Mouse (Mus musculus) embryonic fibroblast, embryonic 13.5 days (primary cell): ENCODE measurements around the gene Enox1. TPM values are rescaled to one million over a fixed set of nuclear protein-coding genes. Genes with fewer than 3 reads are reported as not detected.

ENCODE experiments used
- H3K27ac ChIP-seq: 2 replicates; pipeline ENCODE4 v1.5.1; 2012; ENCODE audit warnings: low read length, control low read depth, inconsistent platforms; ENCODE audit not compliant: insufficient read depth
- H3K4me1 ChIP-seq: 2 replicates; pipeline ENCODE4 v1.6.1; 2011; ENCODE audit warnings: low read length; ENCODE audit not compliant: control insufficient read depth, insufficient read depth
- H3K4me3 ChIP-seq: 2 replicates; pipeline ENCODE4 v1.5.1; 2011; ENCODE audit warnings: mild to moderate bottlenecking, control low read depth, low read length; ENCODE audit not compliant: insufficient read depth
- CTCF ChIP-seq: IDR thresholded peaks from 2 replicates; pipeline ENCODE4 v1.5.1; 2011; ENCODE audit warnings: mild to moderate bottlenecking, control low read depth, low read length, moderate library complexity, borderline replicate concordance; ENCODE audit not compliant: insufficient read depth
- POLR2A ChIP-seq: IDR thresholded peaks from 2 replicates; pipeline ENCODE4 v1.6.1; 2011; ENCODE audit warnings: low read depth, mild to moderate bottlenecking, control low read depth, low read length, moderate library complexity
- polyA plus RNA-seq: library from polyadenylated mRNA; stranded (reverse); fragments of >200 nt; gene quantifications from 2 replicates; pipeline ENCODE4 v1.2.4, GENCODE M21; 2011; ENCODE audit warnings: low read depth; ENCODE audit not compliant: missing spikeins, insufficient read length

Enox1 gene
- polyA plus RNA-seq, 1 experiment = 7.0 TPM

- Histone ChIP-seq H3K27ac (no peak overlapping the region), H3K4me1 (peaks cover 3% of the 10 kb centered on the region; the same call in 1 of the 2 replicates), H3K4me3 (no peak overlapping the region)
- no peak for TF ChIP-seq POLR2A
- TF ChIP-seq CTCF = no peak
Observed at GRCm38 (mm10) chr14:77266805-77267771, 110.5 kb downstream of the Enox1 start.

- 0 out of 2 replicates have a peak, but pooled peaks cover 3% of the 10 kb centered on the region for H3K4me1 ChIP-seq
- H3K4me3 ChIP-seq = no peak overlapping the region
- no peak for TF ChIP-seq CTCF
- TF ChIP-seq POLR2A = no peak
- no peak overlapping the region for H3K27ac ChIP-seq
Observed at GRCm38 (mm10) chr14:77272248-77272930, 115.8 kb downstream of the Enox1 start.

GRCm38 (mm10) chr14:77272931-77273446, 116.4 kb downstream of the Enox1 start:
- no peak overlapping the region for H3K27ac ChIP-seq
- H3K4me3 ChIP-seq = no peak overlapping the region
- TF ChIP-seq POLR2A (no peak), CTCF (no peak)
- H3K4me1 ChIP-seq = 0 out of 2 replicates have a peak, but pooled peaks cover 3% of the 10 kb centered on the region

DNA sequence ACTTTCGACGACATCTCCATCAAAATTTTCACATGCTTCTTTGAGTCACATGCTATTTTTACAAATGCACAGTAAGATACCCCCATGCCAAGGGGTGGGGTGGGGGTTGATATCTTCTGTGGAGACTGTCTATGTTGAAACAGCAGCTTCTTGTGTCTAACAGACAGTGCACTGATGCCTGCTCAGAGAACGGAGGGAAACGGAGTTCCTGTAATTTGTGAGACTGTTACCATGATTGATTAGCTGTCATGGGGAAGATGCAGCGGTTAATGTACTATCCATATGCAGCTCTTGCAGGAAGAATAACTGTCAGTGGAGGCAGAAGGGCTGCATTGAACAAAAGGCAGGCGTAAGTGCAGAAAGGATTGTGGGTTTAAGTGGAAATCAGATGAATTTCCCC, 117.2 kb downstream of the Enox1 start:
- 0 out of 2 replicates have a peak, but pooled peaks cover 3% of the 10 kb centered on the region for H3K4me1 ChIP-seq
- H3K27ac ChIP-seq = no peak overlapping the region
- no peak for TF ChIP-seq CTCF
- TF ChIP-seq POLR2A = no peak
- no peak overlapping the region for H3K4me3 ChIP-seq

DNA sequence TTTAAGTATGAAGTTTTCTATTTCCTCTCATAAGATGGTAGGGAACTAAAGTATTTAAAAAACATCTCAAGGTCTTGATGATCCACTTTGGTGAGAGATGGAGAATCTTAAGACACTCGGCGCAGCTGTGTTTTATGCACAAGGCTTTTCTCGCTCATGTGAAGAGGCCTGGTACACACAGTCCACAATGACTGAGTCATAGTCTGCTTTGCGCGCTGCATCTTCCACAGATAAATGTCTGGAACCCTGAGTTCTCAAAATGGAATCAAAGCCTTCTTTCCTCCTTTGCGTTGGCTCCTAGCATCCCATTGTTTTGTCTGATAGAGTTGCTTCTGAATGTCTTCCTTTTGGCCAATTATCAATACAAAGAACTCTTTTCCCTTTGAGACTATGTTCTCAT, 119.0 kb downstream of the Enox1 start:
- Histone ChIP-seq H3K4me1 (0 out of 2 replicates have a peak, but pooled peaks cover 3% of the 10 kb centered on the region), H3K4me3 (no peak overlapping the region), H3K27ac (no peak overlapping the region)
- TF ChIP-seq POLR2A (no peak), CTCF (no peak)

GRCm38 (mm10) chr14:77279143-77279542, 122.6 kb downstream of the Enox1 start:
- Histone ChIP-seq H3K4me1 (no peaks in the 10 kb centered on the region), H3K27ac (no peak overlapping the region), H3K4me3 (no peak overlapping the region)
- TF ChIP-seq POLR2A (no peak), CTCF (no peak)

DNA sequence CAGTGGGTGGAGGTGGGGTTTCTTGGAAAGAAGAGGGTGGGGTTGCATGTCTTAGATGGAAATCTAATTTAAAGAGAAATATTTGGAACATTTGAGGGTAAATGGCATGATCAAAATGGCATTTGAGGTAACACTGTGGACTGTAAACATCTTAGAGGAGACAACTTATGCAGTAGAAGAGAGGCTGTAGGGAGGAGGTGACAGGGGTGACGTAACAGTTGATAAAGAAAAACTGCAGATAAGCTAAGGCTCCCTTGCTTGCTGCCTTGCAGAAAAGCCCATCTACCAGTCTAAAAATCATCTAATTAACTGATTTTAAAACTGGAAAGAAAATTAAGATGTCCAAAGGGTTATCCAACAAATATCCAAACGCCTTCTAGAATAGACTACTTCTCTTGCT, 123.9 kb downstream of the Enox1 start:
- TF ChIP-seq POLR2A (no peak), CTCF (no peak)
- Histone ChIP-seq H3K4me1 (no peaks in the 10 kb centered on the region), H3K27ac (no peak overlapping the region), H3K4me3 (no peak overlapping the region)

DNA sequence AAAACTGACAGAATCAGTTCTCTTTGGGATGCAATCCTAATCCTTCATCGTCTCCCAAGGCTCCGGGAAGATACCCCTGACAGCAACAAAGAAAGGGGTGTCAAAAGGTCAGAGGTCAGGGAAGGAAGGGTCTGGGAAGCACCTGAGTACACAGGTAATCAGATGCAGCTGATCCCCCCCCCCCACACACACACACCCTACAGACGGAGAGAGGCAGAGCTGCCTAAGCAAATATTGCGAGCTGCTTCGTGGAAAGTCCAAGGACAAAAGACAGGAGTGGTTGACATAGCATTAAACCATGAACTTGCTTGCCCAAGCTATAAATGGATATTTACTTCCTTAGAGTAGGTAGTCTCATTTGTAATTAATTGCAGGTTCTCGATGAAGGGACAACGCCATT, 124.3 kb downstream of the Enox1 start:
- TF ChIP-seq CTCF (no peak), POLR2A (no peak)
- Histone ChIP-seq H3K27ac (no peak overlapping the region), H3K4me1 (no peaks in the 10 kb centered on the region), H3K4me3 (no peak overlapping the region)

GRCm38 (mm10) chr14:77283939-77284338, 127.4 kb downstream of the Enox1 start:
- TF ChIP-seq CTCF = no peak
- Histone ChIP-seq H3K4me3 (no peak overlapping the region), H3K27ac (no peak overlapping the region), H3K4me1 (no peaks in the 10 kb centered on the region)

DNA sequence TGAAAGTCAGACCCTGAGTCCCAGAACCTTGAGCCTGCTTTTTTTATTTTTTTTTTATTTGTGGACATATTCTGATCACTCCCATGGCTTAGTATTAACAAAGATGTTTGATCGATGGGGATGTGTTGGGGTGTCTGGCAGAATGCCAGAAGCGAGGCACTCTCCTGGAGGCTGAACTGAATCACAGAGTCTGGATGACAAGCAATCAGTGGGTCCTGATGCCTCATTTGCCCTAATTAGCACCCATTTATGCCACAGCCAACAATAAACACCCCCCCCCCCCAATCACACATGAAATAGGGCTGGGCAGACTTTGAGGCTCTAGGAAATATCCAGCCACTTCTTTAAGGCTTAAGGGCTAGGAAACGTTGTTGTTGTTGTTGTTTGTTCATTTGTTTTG, 128.9 kb downstream of the Enox1 start:
- TF ChIP-seq POLR2A (no peak), CTCF (no peak)
- Histone ChIP-seq H3K4me3 (no peak overlapping the region), H3K4me1 (no peaks in the 10 kb centered on the region), H3K27ac (no peak overlapping the region)
